Mouse (Mus musculus): ENCODE measurements around the gene Cbr1.

Gene Cbr1

DNA sequence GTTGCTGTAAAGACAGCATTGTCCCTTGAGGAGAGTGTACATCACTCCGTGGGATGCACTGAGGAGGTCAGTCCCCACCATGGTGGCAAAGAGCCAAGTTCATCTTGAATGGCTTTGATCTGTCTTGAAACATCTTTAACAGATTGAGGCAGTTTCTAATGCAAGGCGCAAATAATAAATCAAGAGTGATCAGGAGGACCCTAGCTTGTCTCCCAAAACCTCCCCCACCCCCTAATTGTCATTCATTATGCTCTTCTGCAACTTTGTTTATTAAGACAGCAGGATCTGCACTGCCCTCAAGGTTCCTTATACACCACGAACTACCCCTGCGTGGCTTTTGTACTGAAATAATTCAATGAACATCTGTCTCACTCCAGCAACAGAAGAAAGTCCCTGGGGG is at the start of gene Cbr1:
TSS of gene Cbr1 (plus strand) at position 301 of the 400 bp plus-strand sequence.
- DNase-seq = no peak

DNA sequence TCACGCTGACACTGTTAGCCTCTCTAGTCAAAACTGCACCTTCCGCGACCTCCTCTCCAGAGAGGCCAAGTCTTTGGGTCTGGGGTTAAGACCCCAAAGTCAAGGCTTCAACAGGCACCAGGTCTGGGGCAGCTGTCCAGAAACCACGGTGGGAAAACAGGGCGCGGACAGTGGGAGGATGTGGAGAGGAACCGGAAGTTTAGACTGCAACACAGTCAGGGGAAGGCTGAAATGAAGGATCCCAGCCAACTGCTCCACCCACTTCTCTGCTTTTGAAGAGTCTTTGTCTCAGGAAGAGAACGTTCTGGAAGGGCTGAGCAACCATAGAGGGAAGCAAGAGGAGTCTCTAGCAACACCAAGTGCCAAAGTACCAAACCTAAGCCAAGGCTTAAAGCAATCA is 48.0 kb upstream of the Cbr1 start:
- DNase-seq = no peak

DNA sequence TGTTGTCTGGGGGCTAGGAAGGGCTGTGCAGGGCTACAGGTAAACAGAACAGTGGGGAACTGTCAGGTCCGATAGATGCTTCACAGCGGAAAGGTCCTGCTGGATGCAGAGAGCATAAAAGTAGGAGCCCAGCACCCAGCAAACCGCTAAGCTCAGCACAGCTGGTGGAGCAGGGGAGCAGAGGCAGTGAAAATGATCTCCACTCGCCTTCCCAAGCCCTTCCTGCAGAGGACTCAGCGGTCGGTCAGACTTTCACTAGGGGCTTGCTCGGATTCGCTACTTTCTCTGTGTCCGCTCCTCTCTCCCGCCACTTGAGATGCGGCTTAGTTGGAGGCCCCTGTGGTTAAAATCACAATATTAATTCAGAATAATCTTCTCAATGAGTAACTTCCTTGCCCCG is 47.2 kb upstream of the Cbr1 start:
- no peak for DNase-seq

DNA sequence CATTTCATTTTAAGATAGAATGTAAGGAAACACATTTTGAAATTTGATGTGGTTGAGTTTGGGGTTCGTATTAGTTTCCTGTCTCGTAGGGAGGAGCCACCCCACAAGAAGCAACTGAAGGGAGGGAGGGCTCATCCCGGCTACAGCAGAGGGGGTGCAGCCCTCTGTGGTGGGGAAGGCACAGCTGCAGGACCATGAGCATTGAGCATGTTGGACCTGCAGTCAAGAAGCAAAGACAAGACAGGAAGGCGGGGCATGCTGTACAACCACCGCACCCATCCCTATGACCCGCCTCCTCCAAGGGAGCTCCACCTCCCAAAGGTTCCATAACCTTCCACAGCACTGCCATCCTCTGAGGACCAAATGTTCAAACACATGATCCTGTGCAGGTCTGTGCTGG is 33.3 kb upstream of the Cbr1 start:
- DNase-seq = no peak

DNA sequence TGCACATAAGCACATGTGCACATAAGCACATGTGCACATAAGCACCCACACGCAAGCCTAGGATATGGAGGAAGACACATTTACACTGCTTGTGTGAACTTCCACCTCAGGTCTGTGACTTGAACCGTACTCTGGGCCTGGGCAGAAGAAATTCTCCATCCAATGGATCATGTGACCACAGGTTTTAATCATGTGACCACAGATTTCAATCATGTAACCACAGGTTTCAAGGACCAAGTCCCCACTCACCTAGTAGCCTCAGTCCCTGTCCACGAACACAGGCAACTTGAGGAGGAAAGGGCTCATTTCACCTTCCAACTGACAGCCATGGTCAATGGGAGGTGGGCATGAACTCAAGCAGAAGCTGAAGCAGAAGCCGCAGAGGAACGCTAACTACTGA is 32.2 kb upstream of the Cbr1 start:
- no peak for DNase-seq

DNA sequence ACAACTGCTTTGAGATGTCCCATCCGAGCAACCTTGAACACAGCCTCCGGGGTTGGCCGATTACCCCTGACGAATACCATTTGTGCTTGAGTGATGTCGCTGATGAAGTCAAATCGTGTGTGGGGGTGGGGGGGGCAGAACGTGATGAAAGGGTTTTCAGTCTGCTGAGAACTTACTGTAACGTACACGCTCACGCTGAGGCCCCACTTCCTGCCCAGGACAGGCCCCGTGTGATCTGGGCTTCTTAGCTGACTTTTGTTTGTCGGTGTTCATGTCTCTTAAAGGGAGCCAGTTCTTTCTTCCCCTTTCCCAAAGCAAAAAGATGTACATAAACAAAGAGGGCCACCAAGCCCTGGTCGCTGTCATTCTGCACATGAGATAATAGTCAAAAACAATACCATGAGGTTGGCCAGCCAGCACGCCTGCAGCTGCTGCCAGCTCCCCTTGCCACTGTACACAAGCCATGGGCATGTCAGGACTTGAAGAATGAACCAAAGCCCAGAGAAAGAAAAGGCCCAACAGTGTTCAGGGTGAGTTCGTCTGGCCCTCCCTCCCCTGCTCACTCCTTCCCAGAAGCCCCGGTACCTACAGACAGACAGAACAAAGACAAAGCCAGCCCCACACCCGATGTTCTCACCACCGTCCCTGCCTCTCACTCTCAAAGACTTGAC is 31.0 kb upstream of the Cbr1 start:
- DNase-seq = no peak

DNA sequence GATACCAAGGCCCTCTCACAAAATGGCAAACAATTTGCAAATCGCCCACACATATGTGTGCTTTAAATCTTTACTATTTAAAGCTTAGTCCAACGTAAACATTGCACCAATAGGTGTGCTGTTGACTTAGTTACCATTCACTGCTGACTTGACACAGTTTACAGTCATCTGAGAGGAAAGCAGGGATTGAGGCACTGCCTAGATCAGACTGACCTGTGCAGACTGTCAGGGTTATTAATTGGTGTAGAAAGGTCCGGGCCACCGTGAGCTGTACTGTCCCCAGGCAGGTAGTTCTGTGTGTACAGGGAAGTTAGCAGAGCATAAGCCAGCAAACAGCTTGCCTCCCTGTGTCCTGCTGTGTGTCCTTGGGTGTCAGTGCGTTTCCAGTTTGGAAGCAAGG is 30.1 kb upstream of the Cbr1 start:
- no peak for DNase-seq

DNA sequence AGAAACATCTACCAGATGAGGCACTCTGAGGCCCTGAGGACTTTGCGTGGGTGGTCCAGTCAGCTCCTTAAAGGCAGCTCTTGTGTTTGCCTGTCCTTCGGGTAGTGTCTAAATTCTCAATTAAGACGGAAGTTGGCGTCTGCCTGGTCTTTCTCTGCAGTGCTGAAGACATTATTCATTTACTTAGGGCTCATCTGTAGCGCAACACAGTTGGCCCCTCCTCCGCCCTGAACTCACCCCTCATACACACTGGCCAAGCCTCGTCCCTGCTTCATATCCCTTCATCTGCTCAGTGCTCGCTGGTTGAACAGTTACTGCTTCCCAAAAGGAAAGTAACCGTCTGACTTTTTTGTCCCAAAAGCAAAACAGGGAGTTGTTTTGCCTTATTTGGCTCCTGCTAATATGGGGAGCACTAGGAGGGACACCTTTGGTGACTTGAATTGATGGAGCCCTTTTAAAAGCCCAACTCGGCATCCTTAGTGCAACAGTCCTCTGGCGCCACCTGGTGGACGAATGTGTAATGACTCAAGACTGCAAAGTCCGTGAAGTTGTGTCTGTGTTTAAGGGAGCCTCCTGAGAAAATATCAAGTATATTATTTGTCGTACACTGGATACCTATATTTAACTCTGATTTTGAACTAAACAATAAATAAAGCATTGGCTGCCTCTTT is 29.1 kb upstream of the Cbr1 start:
- peak; percentile 37 to 80 for DNase-seq

DNA sequence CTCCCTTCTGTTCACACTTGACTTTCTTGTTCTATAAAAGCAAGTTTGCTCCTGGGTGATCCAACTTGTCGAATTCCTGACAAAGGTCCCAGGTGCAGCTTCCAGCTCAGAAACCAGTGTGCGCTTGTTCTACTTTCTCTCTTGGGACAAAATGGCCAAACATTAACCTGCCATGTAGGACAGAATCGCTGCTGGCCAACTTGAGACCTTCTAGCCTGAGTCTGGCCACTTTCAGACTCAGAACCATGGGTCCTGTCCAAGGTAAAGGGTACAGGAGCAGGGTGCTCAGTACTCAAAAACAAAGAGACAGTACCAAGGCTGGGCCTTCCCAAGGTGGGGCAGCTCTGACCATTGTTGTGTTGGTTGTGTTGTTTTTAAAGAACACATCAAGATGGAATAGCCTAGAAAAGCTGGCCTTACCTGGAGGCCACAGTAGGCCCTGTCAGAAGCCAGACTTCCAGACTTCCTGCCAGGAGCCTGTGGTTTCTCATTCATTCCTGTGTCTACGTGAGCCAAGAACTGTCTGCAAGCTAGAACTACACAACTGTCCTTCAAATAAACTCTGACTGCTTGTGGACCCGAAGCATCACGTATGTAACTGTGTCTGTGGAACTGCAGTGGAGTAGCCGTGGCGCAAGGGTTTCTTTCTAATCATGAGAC is 27.2 kb upstream of the Cbr1 start:
- peak; percentile 17 to 62 for DNase-seq

DNA sequence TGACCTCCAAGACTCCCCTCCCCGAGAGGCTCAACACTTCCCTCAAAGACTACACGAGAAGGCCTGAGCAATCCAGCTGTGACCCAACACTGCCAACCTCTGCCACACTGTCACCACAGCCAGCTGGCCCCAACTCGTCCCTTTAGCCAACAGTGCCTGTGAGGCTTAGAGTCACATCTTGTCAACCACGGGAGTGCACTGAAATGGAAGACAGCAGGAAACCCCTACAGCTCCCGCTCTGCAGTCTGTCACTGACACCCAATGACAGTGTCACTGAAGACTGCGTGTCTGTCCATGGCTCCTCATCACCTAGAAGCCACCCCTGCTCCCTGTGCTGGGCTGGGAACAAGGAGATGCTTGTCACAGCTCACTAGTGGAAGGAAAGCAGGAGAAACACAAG is 24.5 kb upstream of the Cbr1 start:
- DNase-seq = no peak

DNA sequence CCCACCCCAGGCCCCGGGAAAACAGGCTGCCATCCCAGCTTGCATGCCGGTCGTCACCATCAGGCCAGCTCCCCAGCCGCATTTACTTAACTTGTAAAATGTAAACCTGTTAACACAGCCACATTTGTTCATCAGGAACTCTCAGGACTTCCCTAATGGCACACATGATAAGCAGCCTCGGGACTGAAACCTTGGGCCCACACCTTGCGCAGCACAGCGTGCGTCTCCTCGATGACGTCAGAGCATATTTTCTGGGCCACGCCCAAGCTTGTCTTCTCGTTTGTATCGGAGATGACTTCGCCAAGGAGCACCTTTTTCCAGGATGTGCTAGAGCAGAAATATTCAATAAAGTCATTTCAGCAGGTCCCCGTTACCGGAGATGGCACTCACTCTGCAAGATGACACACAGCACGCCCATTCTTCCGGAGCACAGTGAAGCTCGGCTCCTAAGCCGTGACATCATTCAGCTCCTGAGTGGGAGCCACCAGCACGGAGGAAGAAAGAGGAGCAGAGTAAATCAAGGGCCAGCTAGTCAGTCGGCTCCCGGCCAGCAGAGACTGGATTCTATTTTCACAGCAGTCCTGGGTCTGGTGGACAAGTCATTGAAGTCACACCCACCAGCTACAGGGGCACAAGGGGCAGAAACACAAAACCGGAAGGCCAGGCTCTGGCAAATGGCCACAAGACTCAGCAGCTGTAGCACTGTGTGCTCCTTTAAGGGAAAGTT is 20.5 kb upstream of the Cbr1 start:
- DNase-seq = no peak

DNA sequence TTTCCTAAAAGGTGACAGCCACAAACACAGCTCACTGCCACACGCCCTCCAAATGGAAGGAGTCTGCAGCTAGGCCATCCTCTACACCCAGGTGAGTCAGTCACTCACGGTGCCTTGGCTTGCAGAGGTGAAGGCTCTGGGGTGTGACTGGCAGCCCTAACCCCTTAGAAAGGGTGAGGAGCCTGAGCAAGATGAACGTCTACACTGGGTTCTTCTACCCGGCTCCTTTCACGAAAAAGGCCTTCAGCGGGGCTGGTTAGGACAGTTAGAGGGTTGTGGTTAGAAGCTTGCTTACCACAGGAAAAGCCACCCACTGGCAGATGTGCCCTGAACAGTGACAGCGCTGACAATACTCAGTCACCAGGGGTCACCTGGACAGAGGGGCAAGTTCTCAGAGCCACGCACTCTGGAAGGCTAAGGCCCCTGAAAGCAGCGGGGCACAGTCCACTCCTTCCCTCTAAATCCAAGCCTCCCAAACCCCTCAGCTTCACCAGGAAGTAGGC is 19.9 kb upstream of the Cbr1 start:
- DNase-seq = no peak

DNA sequence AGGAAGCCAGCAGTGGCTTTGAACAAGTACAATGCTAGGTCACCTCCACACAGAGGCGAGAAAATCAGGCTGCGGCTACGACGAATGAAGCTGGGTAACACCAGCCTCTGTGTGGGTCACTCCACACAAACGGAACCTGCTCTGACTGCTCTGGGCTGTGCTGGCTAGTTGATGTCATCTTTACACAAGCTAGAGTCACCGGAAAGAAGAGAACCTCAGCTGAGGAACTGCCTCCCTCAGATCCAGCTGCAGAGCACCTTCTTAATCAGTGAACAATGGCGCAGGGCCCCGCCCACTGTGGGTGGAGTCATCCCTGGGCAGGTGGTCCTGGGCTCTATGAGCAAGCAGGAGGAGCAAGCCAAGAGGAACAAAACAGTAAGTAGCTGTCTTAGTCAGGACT is 19.3 kb upstream of the Cbr1 start:
- DNase-seq = no peak

DNA sequence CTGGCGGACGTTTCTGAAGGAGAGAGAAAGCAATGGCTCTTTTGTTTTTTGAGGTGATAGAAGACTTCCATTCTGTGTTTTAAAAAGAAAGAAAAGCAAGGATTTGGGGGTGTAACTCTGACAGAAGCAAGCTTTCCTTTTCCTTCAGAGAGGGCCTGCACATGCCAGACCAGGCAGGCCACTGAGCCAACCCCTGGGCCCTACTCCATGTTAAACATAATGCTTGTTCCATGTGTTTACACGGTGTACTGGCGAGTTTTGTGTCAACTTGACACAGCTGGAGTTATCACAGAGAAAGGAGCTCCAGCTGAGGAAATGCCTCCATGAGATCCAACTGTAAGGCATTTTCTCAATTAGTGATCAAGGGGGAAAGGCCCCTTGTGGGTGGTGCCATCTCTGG is 17.4 kb upstream of the Cbr1 start:
- no peak for DNase-seq

DNA sequence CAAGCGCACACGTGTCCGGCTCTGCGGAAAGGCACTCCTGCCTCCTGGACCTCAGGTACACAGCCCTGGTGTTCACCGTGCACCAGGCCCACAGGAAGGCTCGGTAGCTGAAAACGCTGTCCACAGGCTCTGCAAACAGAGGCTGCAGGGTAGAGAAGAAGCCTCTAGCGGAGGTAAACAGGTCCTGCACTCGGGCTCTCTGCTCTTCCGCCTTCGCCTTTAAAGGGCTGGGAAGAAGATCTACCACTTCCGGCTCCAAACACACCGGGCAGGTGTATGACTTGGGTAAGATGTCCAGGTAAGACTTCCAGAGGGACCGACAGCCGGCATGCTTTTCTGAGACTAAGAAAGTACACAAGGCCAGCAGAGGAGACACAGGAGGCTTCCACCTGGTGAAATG is 14.7 kb upstream of the Cbr1 start:
- DNase-seq = no peak

DNA sequence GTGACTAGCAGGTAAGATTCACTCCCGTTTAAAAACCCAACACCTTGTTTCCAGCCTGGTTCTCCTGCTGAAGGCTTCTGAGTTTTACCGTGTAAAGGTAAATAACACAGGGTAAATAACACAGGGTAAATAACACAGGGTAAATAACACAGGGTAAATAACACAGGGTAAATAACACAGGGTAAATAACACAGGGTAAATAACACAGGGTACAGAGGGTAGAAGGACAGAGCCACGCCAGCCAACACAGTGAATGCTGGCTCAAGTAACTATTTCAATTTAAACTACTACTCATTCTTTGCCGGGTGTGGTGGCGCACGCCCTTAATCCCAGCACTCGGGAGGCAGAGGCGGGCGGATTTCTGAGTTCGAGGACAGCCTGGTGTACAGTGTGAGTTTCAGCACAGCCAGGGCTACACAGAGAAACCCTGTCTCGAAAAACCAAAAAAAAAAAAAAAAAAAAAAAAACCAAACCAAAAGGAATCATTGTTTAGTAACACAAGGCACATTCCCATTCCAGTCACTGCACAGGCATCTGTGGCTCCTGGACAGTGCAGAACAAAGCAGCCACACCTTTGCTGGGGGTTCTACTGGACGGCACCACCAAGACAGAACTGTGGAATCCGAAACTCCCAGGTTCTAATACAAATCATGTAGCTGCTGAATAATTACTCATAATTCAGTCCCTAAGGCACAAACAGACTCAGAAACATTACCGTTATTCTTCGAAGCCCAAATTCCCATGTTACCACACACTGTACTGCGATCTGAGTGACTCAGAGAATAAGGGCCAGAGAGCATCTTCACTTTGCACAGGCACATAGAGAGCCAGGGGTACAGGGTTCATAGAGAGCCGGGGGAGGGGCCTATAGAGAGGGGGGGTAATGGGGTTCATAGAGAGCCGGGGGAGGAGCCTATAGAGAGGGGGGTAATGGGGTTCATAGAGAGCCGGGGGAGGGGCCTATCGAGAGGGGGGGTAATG is 13.9 kb upstream of the Cbr1 start:
- DNase-seq = no peak

DNA sequence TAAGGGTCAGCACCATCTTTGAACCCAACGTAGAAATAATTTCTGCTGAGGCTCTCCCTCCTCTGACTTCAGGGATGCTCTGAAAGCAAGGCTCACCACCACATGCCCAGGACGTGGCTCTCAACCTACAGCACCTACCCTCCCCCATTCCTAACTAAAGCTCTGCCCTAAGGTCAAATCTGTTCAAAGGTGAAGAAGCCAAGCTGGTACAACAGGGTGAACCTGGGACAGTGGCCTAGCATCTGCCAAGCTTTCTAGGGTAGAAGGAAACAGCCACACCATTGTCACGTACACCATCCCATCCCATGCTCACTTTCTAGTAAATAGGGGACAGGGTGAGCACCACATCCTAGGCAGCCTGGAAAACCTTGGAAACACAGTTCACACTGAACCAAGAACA is 12.9 kb upstream of the Cbr1 start:
- no peak for DNase-seq

DNA sequence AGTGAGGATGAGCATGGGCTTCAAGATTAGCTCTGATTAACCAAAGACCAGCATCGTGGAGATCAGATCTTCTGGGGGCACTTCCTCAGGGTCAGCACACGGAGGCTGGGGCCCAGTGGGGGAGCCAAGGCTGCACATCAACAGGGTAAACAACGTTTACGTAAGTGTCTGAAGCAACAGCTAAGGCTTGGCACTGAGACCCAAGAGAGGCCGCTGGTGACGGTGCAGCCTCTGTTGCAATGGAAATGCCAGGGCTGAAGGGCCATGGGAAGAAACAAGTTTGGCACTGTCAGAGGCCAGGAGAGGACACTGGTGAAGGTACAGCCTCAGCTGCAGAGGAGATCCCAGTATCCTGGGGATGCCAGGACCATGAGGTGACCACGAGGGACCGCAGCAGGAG is 12.2 kb upstream of the Cbr1 start:
- DNase-seq = no peak

DNA sequence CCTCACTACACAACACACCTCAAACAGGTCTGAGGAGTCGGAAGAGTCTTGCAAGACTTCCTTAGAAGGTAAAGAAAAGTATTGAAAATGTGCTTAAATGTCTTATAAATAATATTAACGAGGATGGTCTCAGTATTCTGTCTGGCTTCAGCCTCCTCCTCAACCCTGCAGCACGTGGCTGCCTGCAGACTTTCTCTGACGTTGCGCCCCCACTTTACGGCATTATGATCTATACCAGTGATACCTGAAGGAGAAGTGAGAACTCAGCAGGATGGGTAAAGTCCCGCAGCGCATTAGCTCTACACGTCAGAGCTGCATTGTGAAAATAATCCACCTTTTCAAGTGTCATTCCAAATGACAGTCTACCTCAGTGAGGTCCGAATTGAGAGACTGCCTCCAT is 11.2 kb upstream of the Cbr1 start:
- DNase-seq = no peak

DNA sequence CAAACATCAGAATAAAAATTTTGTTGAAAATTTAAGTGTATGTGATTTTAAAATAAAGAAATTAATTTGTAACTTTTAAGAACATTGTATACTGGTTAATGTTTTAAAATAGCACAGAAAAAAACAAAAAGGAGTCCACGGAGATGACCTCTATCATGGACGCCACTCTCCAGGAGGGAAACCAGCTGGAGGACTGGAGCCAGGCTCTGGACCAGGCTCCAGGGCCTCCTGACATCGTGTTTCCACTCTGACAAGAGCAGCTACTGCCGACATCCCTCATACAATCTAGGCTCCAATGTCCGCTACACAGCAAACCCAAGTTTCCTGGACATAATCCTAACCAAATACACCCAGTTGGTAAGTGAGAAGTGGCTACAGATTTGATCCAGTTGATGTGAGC is 9.9 kb upstream of the Cbr1 start:
- DNase-seq = no peak

DNA sequence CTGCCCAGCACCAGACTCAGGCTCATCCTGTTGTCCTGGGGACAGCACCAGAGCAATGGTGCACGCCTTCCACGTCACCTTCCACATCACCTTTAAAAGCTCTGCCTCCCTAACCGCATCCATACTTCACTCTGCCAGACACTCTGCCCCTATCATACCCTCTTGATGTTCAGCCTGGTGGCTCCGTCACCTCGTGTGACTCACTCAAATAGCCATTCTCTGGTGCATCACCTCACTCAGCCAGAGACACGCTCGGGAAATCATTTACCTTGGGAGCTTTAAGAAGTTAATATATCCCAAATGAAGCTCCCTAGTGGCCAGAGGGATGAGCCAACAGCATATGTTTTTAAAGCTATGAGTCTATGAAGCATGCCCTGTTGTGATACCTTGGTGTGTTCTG is 8.8 kb upstream of the Cbr1 start:
- DNase-seq = peak in 1 of 2 experiments; percentile 69

DNA sequence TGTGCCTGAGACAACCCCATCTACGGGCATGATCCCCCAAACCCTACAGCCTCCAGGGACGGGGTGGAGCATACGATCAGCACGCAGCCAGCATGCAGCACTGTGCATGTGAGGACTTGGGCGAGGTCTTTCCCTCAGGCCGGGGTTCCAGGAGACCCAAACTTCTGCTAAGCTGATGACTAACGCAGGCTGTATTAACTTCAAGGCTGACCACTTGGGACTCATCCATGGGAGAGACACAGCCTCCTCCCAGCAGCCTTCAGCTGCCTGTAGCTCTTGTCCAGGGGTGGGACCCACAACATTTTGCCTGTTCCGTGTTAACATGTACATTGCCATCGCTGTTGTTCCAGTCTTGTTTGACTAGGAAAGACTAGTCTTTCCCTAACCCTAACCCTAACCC is 8.1 kb upstream of the Cbr1 start:
- no peak for DNase-seq
